Mouse (Mus musculus): ENCODE results near the gene Urah.

The Urah gene

GRCm38 (mm10) chr7:140834968-140835757 lies at the start of gene Urah:
TSS of gene Urah (plus strand) at chr7:140835018.
- peak; percentile 77 for DNase-seq (ENCODE audit: low spot score)

GRCm38 (mm10) chr7:140787406-140788052 lies 47.3 kb upstream of the Urah start, which contains the start of gene Syce1:
TSS of gene Syce1 (minus strand) at chr7:140787852.
- DNase-seq (ENCODE audit: low spot score), result no peak

- no peak for DNase-seq (ENCODE audit: low spot score)
These were observed 46.8 kb upstream of the Urah start for GRCm38 (mm10) chr7:140788053-140788435.

- no peak for DNase-seq (ENCODE audit: low spot score)
These were observed 41.3 kb upstream of the Urah start for GRCm38 (mm10) chr7:140793541-140793940.

- DNase-seq (ENCODE audit: low spot score), result no peak
These were observed 37.2 kb upstream of the Urah start for GRCm38 (mm10) chr7:140797619-140798018.

GRCm38 (mm10) chr7:140798212-140798611 lies 36.6 kb upstream of the Urah start:
- no peak for DNase-seq (ENCODE audit: low spot score)

GRCm38 (mm10) chr7:140802629-140803028 lies 32.2 kb upstream of the Urah start:
- no peak for DNase-seq (ENCODE audit: low spot score)

GRCm38 (mm10) chr7:140805704-140806103 lies 29.1 kb upstream of the Urah start:
- DNase-seq (ENCODE audit: low spot score), result peak; percentile 44

GRCm38 (mm10) chr7:140810496-140810895 lies 24.3 kb upstream of the Urah start:
- no peak for DNase-seq (ENCODE audit: low spot score)

- DNase-seq (ENCODE audit: low spot score), result no peak
These were observed 23.1 kb upstream of the Urah start for GRCm38 (mm10) chr7:140811714-140812113.

GRCm38 (mm10) chr7:140812850-140813249 lies 22.0 kb upstream of the Urah start:
- no peak for DNase-seq (ENCODE audit: low spot score)

GRCm38 (mm10) chr7:140820173-140820572 lies 14.6 kb upstream of the Urah start:
- DNase-seq (ENCODE audit: low spot score), result no peak

GRCm38 (mm10) chr7:140821305-140821652 lies 13.5 kb upstream of the Urah start:
- no peak for DNase-seq (ENCODE audit: low spot score)

GRCm38 (mm10) chr7:140821653-140822329 lies 13.0 kb upstream of the Urah start, which contains the start of gene Zfp941:
TSS of gene Zfp941 (minus strand) at chr7:140822178.
- no peak for DNase-seq (ENCODE audit: low spot score)

GRCm38 (mm10) chr7:140822731-140823130 lies 12.1 kb upstream of the Urah start:
- DNase-seq (ENCODE audit: low spot score), result no peak

- DNase-seq (ENCODE audit: low spot score), result no peak
These were observed 6.5 kb upstream of the Urah start for GRCm38 (mm10) chr7:140828171-140828881.

GRCm38 (mm10) chr7:140831447-140831846 lies 3.4 kb upstream of the Urah start:
- no peak for DNase-seq (ENCODE audit: low spot score)

GRCm38 (mm10) chr7:140833341-140833740 lies 1.5 kb upstream of the Urah start:
- DNase-seq (ENCODE audit: low spot score), result no peak

GRCm38 (mm10) chr7:140835758-140836087 lies 905 bp downstream of the Urah start:
- DNase-seq (ENCODE audit: low spot score), result no peak

- no peak for DNase-seq (ENCODE audit: low spot score)
These were observed 1.7 kb downstream of the Urah start for GRCm38 (mm10) chr7:140836243-140837115.

- no peak for DNase-seq (ENCODE audit: low spot score)
These were observed 4.7 kb downstream of the Urah start for GRCm38 (mm10) chr7:140839556-140839955.

Data from urinary bladder, postnatal 14 days (tissue).